28 mouse cellular contexts compared by ENCODE assay signal in the genomic region with DNA sequence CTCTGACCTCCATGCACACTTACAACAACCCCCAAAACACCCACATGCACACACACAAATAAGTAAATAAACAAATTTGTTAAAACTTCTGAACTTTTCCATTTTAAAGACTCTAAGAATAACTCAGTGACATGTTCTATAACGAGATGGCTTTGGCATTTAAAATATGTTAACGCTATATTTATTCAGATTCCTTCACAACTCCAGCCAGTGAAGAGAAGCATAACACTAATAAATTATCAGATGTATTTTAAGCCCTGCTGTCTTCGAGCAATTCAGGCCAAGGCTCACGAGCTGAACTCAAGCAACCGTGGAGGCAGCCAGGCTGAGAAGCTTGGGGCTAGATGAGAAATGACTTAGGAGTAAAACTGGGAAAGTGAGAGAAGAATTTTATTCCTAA.
A peak's percentile ranks its signal among the peaks of the same experiment; 100 is the strongest.
DNase-seq lines count a peak whose midpoint lies in the region; ATAC-seq and TF ChIP-seq lines count a peak whose summit lies in the region.
"Had no signal": no experiment of that assay in that cellular context is flagged by ENCODE, and none has a peak within 500 bp of the region (broad histone marks: within the 10 kb centered on the region; RNA-seq: fewer than 3 reads in every experiment).

No protein-coding gene starts in this region.

- no peak overlapping the region for H3K9ac ChIP-seq in kidney, postnatal 0 days (ENCODE audit: low read depth, low read length)
- H3K9ac ChIP-seq: embryonic facial prominence, embryonic 13.5 days; forebrain, embryonic 12.5 days; forebrain, embryonic 15.5 days; hindbrain, embryonic 13.5 days had no signal

- no peak for TF ChIP-seq CTCF in gastrocnemius, adult 2 months (IDR thresholded peaks at IDR 0.05)
- TF ChIP-seq CTCF in kidney, postnatal 0 days (IDR thresholded peaks at IDR 0.05; ENCODE audit: low read depth): no peak

- H3K9me3 ChIP-seq in kidney, postnatal 0 days (replicated peaks; ENCODE audit: low read length): no peaks in the 10 kb centered on the region
- H3K9me3 ChIP-seq: embryonic facial prominence, embryonic 10.5 days; embryonic facial prominence, embryonic 13.5 days; forebrain, embryonic 12.5 days; forebrain, embryonic 15.5 days; G1E; hindbrain, embryonic 10.5 days; hindbrain, embryonic 13.5 days had no signal

- intact Hi-C loops in gastrocnemius, adult 2 months (cut with DNase I): no loop called here

- no peaks in the 10 kb centered on the region for H3K4me1 ChIP-seq in kidney, postnatal 0 days (replicated peaks; ENCODE audit: insufficient read depth, low read length)
- H3K4me1 ChIP-seq: embryonic facial prominence, embryonic 10.5 days; embryonic facial prominence, embryonic 13.5 days; forebrain, embryonic 12.5 days; forebrain, embryonic 15.5 days; hindbrain, embryonic 10.5 days; hindbrain, embryonic 13.5 days had no signal

- no peak for ATAC-seq in kidney, postnatal 0 days (replicated peaks; ENCODE audit: low FRiP score, low read depth)
- ATAC-seq: forebrain, embryonic 15.5 days; hindbrain, embryonic 16.5 days; intestine, postnatal 0 days had no signal

- H3K4me2 ChIP-seq in kidney, postnatal 0 days (ENCODE audit: low read length): no peak overlapping the region
- H3K4me2 ChIP-seq: embryonic facial prominence, embryonic 13.5 days; forebrain, embryonic 12.5 days; forebrain, embryonic 15.5 days; heart, embryonic 11.5 days; hindbrain, embryonic 13.5 days had no signal

- DNase-seq in gastrocnemius, adult 2 months: peak; percentile 24
- DNase-seq in gastrocnemius, postnatal 10 days: no peak
- DNase-seq in kidney, postnatal 0 days (ENCODE audit: low spot score): peak; percentile 80
- no peak for DNase-seq in kidney, postnatal 36 days
- DNase-seq in Muller cell, postnatal 12 days (ENCODE audit: inconsistent ontology term): peak; percentile 36
- peak; percentile 24 for DNase-seq in brain, adult 2 months (ENCODE audit: low read depth, low spot score)
- no peak for DNase-seq in ovary, postnatal 36 days (ENCODE audit: low spot score)
- DNase-seq: adrenal gland, postnatal 10 days; B cell, adult 2 months; cerebellum, adult 11-12 months; cerebellum, adult 8-10 months; cerebellum, postnatal 10 days; cerebellum, postnatal 36 days; embryo, embryonic 11 days; gastrocnemius, postnatal 36 days; heart, postnatal 36 days had no signal

- H3K4me3 ChIP-seq in gastrocnemius, adult 2 months: no peak overlapping the region
- no peak overlapping the region for H3K4me3 ChIP-seq in kidney, postnatal 0 days (replicated peaks; ENCODE audit: low read depth, low read length)
- H3K4me3 ChIP-seq: embryonic facial prominence, embryonic 10.5 days; embryonic facial prominence, embryonic 13.5 days; erythroblast, embryonic 14.5 days; forebrain, embryonic 12.5 days; forebrain, embryonic 15.5 days; hindbrain, embryonic 10.5 days; hindbrain, embryonic 13.5 days had no signal

- no peaks in the 10 kb centered on the region for H3K27me3 ChIP-seq in kidney, postnatal 0 days (ENCODE audit: insufficient read depth, low read length)
- H3K27me3 ChIP-seq: CH12.LX; embryonic facial prominence, embryonic 13.5 days; forebrain, embryonic 12.5 days; forebrain, embryonic 15.5 days; hindbrain, embryonic 13.5 days had no signal

- 35% methylated on average over 5 of the region's 5 CpGs for WGBS in kidney, postnatal 0 days

- no peaks in the 10 kb centered on the region for H3K36me3 ChIP-seq in kidney, postnatal 0 days (ENCODE audit: insufficient read depth, low read length)
- H3K36me3 ChIP-seq: G1E had no signal

- H3K27ac ChIP-seq in gastrocnemius, adult 2 months: peak overlapping the region; percentile 78
- H3K27ac ChIP-seq in kidney, postnatal 0 days: no peak overlapping the region
- H3K27ac ChIP-seq: embryonic facial prominence, embryonic 10.5 days; embryonic facial prominence, embryonic 13.5 days; forebrain, embryonic 12.5 days; forebrain, embryonic 15.5 days; hindbrain, embryonic 10.5 days; hindbrain, embryonic 13.5 days had no signal

Comparison
In these comparisons a context has a peak if more than half of its experiments do, and no peak if none do; other contexts are left out.
1. DNase-seq: peak in gastrocnemius, adult 2 months (single experiment), kidney, postnatal 0 days (single experiment), Muller cell, postnatal 12 days (single experiment) and brain, adult 2 months (single experiment); none in gastrocnemius, postnatal 10 days (single experiment), kidney, postnatal 36 days (0 of 2) and ovary, postnatal 36 days (single experiment).